Mouse (Mus musculus): ENCODE measurements at regions not wholly inside any gene's neighbourhood (a gene's known extent, or its start where the extent isn't known, plus 50 kb on each side); places are given as distances from the start of the nearest gene placed in this dataset.
A peak's percentile ranks its signal among the peaks of the same experiment; 100 is the strongest.

GRCm38 (mm10) chr5:127129495-127129894 lies 112.1 kb upstream of the Tmem132c start:
- DNase-seq = no peak
- intact Hi-C loops (cut with DNase I) = no loop called here

GRCm38 (mm10) chr5:127134441-127134840 lies 107.2 kb upstream of the Tmem132c start:
- peak; percentile 14 to 21 for DNase-seq
- intact Hi-C loops (cut with DNase I) = no loop called here

- intact Hi-C loops (cut with DNase I) = no loop called here
- DNase-seq = no peak
Measured at GRCm38 (mm10) chr5:127140651-127141050, 101.0 kb upstream of the Tmem132c start.

GRCm38 (mm10) chr5:127160292-127160691 lies 81.3 kb upstream of the Tmem132c start:
- DNase-seq = peak; percentile 11 to 39
- intact Hi-C loops (cut with DNase I) = loop anchor here (5.0 kb wide), 3 partner anchors 322 to 1342 kb away; no protein-coding TSS in a partner anchor

GRCm38 (mm10) chr5:127163376-127163775 lies 78.2 kb upstream of the Tmem132c start:
- DNase-seq = peak; percentile 17 to 33
- intact Hi-C loops (cut with DNase I) = loop anchor here (5.0 kb wide), 3 partner anchors 319 to 1339 kb away; no protein-coding TSS in a partner anchor

GRCm38 (mm10) chr5:127189021-127189420 lies 52.6 kb upstream of the Tmem132c start:
- DNase-seq = no peak

More at GRCm38 (mm10) chr5:127189021-127189420, 52.6 kb upstream of the Tmem132c start:
- intact Hi-C loops (cut with DNase I) = no loop called here
